Mouse (Mus musculus): ENCODE measurements around the gene Gm14401.
"Not testable (repeated sequence)": the region's sequence is repeated elsewhere in the genome, so short reads cannot be mapped to it uniquely, and the experiment has no call there.

The Gm14401 gene

GRCm38 (mm10) chr2:177073432-177074423 lies at the start of gene Gm14401:
Gene Gm14401, plus strand, starts transcription at chr2:177074320.
- DNase-seq (ENCODE audit: low read depth) = not testable (repeated sequence)

GRCm38 (mm10) chr2:177072807-177073206 lies 1.3 kb upstream of the Gm14401 start:
- DNase-seq (ENCODE audit: low read depth) = not testable (repeated sequence)

GRCm38 (mm10) chr2:177075015-177075414 lies 895 bp downstream of the Gm14401 start:
- not testable (repeated sequence) for DNase-seq (ENCODE audit: low read depth)

DNA sequence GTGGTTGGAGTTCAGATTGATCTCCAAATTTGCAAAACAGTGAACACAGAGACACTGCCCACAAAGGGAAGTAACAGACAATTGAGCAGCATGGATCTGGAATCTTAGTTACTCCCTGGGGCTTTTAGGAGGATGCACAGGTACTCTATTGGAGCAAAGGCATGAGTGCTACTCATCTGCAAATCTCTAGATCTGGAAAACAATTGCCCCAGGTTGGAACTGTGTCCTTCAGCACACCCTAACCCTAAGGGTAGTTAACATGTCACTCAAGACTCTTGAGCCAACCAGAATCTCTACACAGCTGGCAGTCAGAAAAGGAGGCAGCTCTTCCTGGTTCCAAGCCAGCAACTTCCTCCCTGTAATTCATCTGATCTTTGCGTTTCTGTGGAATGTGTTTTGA lies 5.7 kb downstream of the Gm14401 start:
- DNase-seq (ENCODE audit: low read depth) = not testable (repeated sequence)

GRCm38 (mm10) chr2:177109086-177109485 lies 35.0 kb downstream of the Gm14401 start:
- DNase-seq (ENCODE audit: low read depth) = not testable (repeated sequence)

DNA sequence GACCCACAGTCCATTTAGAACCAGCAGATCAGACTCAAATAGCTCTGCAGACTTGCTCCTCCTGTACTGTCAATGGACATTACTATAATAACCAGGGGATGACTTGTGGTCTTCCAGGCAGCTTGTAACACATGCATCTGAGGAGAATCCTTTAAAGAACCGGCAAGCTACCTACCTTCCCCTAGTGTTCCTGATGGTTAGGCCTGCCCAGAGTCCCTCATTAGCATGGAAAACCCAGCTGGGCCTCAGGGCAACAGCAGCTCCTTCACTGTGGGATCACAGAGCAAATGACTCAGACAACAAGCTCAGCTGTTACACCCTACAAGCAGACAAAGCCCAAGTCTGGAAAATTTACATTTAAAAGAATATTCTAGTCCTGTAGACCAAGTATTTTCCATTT lies 55.0 kb downstream of the Gm14401 start:
- not testable (repeated sequence) for DNase-seq (ENCODE audit: low read depth)

Data from c-Kit-positive CD71-negative TER-119-negative erythroid progenitor cells, embryonic 14.5 days (primary cell).